Mouse (Mus musculus) myocyte (in vitro differentiated cells): ENCODE data around the gene Hecw1.

Experiments
- E2F4 ChIP-seq: IDR thresholded peaks from one replicate; pipeline ENCODE4 v1.6.1; 2011; ENCODE audit warnings: mild to moderate bottlenecking, control low read depth, moderate library complexity; ENCODE audit not compliant: insufficient read depth
- MAX ChIP-seq: IDR thresholded peaks from one replicate; pipeline ENCODE4 v1.6.1; 2011; ENCODE audit warnings: low read depth, mild to moderate bottlenecking, control low read depth
- MYOD1 ChIP-seq, 3 experiments: IDR thresholded peaks; one replicate each; pipeline ENCODE4 v1.6.1; 2011; ENCODE audit warnings: control low read depth in 2 of 3, low read depth in 2 of 3, mild to moderate bottlenecking in 2 of 3, moderate library complexity in 1 of 3; ENCODE audit not compliant: insufficient read length in 2 of 3, control insufficient read depth in 1 of 3
- MYOG ChIP-seq, 3 experiments: IDR thresholded peaks; one replicate each; pipeline ENCODE4 v1.6.1; 2011; ENCODE audit warnings: control low read depth in 2 of 3, low read depth in 2 of 3, mild to moderate bottlenecking in 2 of 3; ENCODE audit not compliant: insufficient read length in 2 of 3, control insufficient read depth in 1 of 3, insufficient read depth in 1 of 3
- POLR2A ChIP-seq: IDR thresholded peaks from one replicate; pipeline ENCODE4 v1.6.1; 2011; ENCODE audit warnings: low read depth, mild to moderate bottlenecking, control low read depth, moderate library complexity; ENCODE audit not compliant: insufficient read length
- POLR2AphosphoS2 ChIP-seq: IDR thresholded peaks from one replicate; pipeline ENCODE4 v1.6.1; 2011; ENCODE audit warnings: low read depth, control low read depth; ENCODE audit not compliant: insufficient read length
- SRF ChIP-seq: IDR thresholded peaks from one replicate; pipeline ENCODE4 v1.6.1; 2011; ENCODE audit warnings: low read depth; ENCODE audit not compliant: control insufficient read depth, insufficient read length
- TCF3 ChIP-seq: IDR thresholded peaks from one replicate; pipeline ENCODE4 v1.6.1; 2011; ENCODE audit warnings: low read depth, control low read depth; ENCODE audit not compliant: insufficient read length
- USF1 ChIP-seq: IDR thresholded peaks from one replicate; pipeline ENCODE4 v1.6.1; 2011; ENCODE audit warnings: low read depth, mild to moderate bottlenecking, control low read depth, moderate library complexity

DNA sequence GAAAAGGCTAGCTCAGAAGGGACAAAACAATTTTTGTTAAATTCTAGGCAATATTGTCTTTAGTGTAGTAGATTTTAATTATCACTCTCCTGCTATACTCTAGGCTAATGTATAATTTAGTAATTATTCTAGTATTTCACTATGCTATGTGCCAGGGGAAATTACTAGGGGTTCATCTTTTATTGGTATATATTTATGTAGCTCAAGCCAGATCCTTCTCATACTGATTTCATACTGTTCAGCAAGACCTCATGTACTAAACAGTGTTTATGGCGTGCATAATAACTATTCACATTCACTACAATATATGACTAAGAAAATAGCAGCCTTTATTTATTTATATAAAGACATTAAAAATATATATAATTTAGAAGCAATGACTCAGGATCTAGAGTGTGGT is 109.6 kb downstream of the Hecw1 start:
- no peak for TF ChIP-seq MYOG (IDR thresholded peaks at IDR 0.05; ENCODE audit: control insufficient read depth in 1 of 3, insufficient read depth in 1 of 3, insufficient read length in 2 of 3, low read depth in 2 of 3)
- TF ChIP-seq E2F4, result no peak
- no peak for TF ChIP-seq SRF
- TF ChIP-seq TCF3, result no peak
- TF ChIP-seq POLR2A, result no peak
- TF ChIP-seq POLR2AphosphoS2, result no peak
- no peak for TF ChIP-seq USF1
- no peak for TF ChIP-seq MAX
- TF ChIP-seq MYOD1 (IDR thresholded peaks at IDR 0.05; ENCODE audit: control insufficient read depth in 1 of 3, insufficient read length in 2 of 3, low read depth in 2 of 3), result no peak
